Mouse (Mus musculus): Measurements from ENCODE around the gene Bex6.

Bex6 gene

GRCm38 (mm10) chr16:32179333-32179901, at the start of gene Bex6:
Bex6 (plus strand) TSS chr16:32179823.
- no peak for DNase-seq (ENCODE audit: low read depth in 1 of 2, low spot score in 2 of 2)

DNA sequence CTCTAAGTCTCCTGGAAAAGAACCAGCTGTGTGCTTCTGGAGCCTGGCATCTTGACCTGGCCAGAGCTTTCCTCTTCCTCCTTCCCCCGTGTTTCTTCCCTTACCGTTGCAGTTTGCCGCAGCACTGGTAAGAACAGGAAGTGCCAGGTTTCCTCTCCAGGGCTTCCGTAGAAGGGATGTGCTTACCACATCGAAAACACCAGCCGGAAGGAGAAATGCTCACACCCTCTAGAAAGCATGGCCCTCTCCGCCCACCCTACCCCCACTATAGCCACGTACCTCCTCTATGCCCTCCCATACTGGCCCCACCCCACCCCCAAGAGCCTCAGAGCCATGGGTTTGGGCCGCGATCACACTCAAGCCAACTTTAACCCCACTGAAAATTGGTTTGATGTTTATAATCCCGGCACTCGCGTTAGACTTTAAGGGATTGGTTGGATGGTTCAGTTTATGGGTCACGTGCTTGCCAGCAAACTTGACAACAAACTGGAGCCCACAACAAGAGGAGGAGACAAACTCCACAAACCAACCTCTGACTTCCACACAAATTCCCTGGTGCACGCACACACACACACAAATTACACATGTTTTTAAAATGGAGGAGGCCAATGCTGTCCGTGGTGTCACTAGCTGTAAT, 49.3 kb upstream of the Bex6 start:
- peak; percentile 29 to 47 for DNase-seq (ENCODE audit: low read depth in 1 of 2, low spot score in 2 of 2)

DNA sequence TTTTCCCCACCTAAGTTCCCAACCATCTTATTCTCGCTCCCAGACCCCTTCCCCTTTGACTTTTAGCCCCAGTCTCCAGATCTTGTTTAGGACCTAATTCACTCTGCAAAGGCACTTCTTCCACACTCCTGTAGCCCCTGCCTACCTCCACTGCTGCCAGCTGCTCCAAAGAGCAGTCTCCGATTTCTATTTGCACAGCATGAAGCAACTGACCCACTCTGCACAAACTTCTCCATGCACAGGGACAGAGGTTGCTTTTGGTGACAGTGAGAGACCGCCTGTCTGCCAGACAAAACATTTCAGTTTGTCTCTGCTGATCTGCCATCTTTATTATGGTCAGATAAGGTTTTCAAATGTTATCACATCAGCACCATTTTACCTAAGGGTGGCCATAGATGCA, 46.5 kb upstream of the Bex6 start:
- DNase-seq (ENCODE audit: low read depth in 1 of 2, low spot score in 2 of 2), result no peak

DNA sequence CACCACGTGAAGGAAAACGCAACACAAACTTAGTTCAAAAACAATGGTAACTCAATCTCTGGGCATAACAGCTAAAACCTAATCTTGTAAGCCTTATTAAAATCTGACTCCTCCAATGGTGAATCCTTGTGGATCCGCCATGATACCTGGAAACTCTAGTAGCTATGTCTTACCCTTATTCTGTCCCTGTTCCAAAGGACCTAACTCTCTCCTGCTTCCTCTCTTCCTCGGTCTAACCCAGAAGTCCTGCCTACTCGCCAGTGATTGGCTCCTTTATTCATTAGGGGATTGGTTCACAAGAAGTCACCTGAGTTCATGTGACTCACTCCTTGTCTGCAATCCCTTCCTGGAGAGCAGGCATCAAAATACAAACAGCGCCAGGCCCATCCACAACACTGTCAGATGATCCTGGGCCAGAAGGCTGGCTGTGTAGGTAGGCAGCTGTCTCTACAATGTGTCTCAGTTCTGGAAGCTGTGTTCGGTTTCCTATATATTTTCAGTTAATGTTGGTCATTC, 43.7 kb upstream of the Bex6 start:
- DNase-seq (ENCODE audit: low read depth in 1 of 2, low spot score in 2 of 2), result no peak

DNA sequence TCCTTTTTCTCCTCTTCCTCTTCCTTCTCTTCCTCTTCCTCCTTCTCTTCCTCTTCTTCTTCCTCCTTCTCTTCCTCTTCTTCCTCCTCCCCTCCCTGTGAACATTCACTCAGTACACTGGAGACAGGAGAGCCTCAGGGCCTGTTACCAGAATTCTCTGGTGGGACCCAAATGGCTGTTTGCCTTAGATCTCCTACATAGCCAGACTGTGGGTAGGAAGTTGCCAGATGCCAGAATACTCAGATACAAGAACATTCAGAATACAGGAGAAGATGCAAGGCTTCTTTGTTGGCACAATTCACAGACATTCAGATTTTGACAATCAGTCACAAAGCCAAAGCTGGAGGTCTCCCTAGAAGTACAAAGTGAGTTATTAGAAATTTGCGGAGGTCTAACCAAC, 40.7 kb upstream of the Bex6 start:
- no peak for DNase-seq (ENCODE audit: low read depth in 1 of 2, low spot score in 2 of 2)

DNA sequence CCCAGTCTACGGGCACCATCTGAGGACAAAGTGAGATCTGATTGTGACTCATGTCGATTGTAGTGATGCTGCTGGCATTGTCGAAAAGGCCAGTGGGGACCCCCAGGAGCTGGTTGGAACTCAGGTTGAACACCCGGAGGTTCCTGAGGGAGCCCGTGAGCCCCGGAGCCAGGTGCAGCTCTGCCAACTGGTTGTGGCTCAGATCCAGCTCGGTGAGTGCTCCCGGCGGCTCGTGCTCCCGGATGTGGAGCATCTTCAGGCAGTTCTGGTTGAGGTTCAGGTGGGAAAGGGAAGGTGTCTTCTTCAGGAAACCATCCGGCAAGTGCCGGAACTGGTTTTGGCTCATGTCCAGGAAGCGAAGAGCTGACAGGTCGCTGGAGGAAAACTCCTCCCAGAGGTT, 35.9 kb upstream of the Bex6 start:
- DNase-seq (ENCODE audit: low read depth in 1 of 2, low spot score in 2 of 2), result no peak

DNA sequence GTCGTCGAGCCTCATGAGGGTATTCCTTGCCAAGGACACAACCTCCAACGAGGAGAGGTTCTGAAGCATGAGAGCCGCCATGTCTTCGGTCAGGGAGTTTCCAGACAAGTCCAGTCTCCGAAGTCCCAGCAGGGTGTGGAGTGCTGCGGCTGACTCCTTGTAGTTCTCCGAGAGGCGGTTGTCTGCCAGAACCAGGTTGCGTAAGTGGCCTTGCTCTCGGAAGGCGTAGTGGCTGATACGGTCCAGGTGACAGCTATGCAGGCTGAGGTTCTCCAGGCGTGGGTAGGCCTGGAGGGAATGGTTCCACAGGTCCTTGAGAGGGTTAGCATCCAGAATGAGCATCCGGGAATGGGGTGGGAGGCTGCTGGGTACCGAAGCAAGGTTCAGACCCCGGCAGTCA, 35.0 kb upstream of the Bex6 start:
- no peak for DNase-seq (ENCODE audit: low read depth in 1 of 2, low spot score in 2 of 2)

DNA sequence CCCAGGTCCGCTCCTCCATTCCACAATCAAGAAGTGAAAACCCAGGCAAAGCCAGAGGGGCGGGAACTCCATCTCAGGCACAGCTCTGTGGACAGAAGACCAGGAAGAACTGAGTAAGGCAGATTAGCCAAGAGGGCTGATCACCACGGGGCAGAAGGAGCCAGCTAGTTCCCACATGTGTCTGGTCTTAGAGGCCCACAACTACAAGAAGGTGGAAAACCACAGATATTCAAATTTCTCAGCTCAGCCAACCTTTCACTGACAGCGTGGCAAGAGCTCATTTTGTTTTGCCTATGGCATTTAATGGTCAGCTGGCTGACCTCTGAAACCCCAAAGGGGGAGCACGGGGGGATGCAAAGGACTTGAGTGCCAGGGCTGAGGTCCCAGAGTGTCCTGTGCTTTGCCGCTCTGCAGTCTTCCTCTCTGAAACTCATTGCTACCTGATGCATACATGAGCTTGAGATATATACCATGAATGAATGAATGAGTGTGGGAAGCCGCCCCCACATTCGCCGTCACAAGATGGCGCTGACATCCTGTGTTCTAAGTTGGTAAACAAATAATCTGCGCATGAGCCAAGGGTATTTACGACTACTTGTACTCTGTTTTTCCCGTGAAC, 31.9 kb upstream of the Bex6 start:
- no peak for DNase-seq (ENCODE audit: low read depth in 1 of 2, low spot score in 2 of 2)

DNA sequence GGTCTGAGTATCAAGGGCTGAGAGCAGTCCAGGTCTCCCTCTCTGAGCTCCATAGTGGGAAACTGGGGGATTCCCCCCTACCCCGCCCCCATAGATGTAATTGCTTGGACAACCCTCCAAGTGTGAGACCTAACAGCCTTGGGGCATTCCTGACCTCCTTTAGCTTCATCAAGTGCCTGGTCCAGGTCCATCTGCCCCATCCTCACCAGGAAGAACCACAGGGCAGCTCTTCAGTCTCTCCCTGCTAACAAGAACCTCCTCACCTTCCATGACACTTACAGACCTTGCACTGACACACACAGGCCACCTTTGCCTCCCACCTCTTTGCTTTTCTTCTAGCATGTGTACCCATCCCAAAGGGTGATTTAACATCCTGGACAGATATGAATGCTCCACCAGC, 25.6 kb upstream of the Bex6 start:
- DNase-seq (ENCODE audit: low read depth in 1 of 2, low spot score in 2 of 2), result no peak

DNA sequence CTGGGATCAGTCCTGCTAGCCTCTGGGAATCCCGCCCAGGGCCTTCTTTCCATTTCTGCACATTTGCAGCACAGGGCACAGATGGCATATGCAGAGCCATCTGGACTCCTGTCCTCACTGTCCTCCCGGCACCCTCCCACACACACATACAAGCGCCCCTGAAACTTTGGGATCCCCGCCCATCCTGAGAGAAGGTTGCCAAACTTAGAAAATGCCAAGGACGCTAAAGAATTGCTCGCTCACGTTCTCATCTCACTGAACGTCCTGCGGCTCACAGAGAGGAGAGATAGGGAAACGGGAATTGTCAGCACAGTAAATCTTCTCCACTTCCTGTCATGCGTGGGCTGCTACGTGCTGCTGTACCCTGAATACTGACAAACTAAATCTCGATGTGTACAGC, 25.2 kb upstream of the Bex6 start:
- no peak for DNase-seq (ENCODE audit: low read depth in 1 of 2, low spot score in 2 of 2)

GRCm38 (mm10) chr16:32156719-32157118, 22.9 kb upstream of the Bex6 start:
- DNase-seq (ENCODE audit: low read depth in 1 of 2, low spot score in 2 of 2), result no peak

DNA sequence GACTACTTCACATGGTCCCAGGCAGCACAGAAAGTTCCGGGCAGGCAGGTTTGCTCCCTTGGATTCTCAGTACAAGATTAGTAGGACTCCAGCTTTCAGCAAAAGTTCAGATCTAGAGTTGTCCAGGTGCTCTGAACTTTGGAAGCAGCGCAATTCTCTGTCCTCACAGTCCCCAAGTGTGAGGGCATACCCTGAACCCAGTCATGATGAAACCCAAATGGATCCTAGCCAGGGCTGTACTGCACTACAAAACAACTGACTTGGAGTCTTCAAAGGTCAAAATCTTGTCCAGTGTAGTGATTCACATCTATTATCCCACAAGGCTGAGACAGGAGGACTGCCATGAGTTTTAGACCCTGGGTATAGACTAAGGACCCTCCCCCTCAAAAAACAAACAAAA, 22.3 kb upstream of the Bex6 start:
- no peak for DNase-seq (ENCODE audit: low read depth in 1 of 2, low spot score in 2 of 2)

- no peak for DNase-seq (ENCODE audit: low read depth in 1 of 2, low spot score in 2 of 2)
These were observed 20.7 kb upstream of the Bex6 start for GRCm38 (mm10) chr16:32158966-32159365.

DNA sequence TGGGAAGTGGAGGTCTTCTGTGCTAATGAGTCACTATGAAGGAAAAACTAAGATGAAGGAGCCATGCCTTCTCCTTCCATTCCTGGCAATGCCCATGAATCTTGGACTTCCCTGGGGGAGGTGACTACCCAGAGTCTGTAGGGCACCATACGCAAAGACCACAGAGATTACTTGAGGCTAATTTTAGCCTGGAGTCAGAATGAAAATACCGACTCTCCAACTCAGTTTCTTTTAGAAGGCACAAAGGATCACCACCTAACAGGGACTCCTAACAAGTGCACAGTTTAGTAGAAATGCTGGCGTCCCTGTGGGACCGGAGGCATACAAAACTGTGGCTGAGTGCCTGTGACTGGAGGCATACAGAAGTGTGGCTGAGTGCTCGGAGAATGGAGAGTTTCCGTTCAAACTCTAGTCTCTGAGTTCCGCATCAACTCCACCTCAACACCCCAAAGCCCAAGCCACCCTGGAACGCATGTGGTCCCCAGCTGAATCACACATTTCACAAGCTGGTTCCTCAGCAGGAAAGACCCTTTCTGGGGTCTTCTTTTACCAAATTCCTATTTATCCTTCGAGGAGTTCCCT, 18.8 kb upstream of the Bex6 start:
- no peak for DNase-seq (ENCODE audit: low read depth in 1 of 2, low spot score in 2 of 2)

DNA sequence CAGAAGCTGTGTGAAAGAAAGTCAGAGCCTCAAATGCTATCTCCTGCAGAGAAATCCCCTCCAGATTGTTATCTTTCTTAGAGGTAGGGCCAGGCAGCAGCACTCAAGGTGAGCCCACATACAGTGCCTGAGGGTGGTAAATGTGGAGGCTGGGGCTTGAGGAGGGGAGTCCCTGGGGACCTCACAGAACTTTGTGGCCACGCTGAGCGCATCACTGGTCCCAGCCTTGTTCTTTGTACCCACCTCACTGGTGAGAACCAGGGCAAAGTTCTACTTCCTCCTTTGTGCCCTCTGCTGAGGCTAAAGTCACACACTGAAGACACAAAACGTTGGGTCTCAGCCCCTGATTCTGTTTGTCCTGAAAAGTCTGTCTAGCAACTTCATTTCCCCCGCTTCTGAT, 16.2 kb upstream of the Bex6 start:
- peak in 1 of 2 experiments; percentile 80 for DNase-seq (ENCODE audit: low read depth in 1 of 2, low spot score in 2 of 2)

DNA sequence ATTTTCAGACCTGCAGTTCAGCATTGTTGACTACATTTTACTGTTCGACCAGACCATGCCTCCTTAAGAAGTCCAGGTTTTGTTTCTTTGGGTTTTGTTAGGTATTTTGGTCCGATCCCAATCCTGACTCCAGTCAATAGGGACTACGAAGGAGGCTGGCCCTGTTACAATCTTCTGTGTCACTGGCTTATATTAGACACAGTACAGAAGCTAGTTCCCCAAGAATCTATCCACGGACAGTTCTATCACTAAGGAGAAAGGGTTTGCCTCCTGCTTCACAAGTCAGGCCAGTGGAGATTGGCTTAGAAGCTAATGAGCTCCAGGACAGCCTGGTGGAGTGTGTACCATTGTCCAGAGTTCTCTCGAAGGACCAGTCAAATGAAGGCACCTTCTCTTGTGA, 15.7 kb upstream of the Bex6 start:
- no peak for DNase-seq (ENCODE audit: low read depth in 1 of 2, low spot score in 2 of 2)

DNA sequence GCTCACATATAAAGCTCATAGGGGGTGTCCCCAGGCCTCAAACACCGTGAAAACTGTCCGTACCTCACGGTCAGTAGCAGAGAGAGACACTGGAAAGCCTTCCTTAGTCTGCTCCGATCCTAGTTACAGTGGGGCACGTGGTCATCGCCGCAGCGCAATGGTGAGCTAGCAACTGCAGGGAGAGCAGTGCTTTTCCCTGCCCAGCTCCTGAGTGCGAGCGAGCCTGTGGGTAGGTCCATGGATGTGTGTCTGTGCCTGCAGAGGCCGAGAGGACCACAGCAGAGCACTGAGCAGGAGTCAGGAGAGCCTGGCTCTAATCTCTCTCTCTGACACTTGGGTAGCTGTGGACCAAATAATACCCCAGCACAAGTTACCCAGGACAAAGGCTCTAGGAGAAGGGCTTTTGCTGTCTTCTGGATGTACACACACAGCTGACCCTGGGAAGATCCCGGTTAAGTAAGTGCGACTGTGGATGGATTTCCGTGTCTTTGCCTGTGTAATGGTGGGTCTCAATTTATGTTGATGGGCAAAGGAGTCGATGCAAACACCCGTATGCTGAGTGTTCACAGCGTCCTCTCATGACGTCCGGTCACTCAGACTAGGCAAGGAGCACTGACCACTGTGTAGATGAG, 15.1 kb upstream of the Bex6 start:
- peak in 1 of 2 experiments; percentile 57 for DNase-seq (ENCODE audit: low read depth in 1 of 2, low spot score in 2 of 2)

DNA sequence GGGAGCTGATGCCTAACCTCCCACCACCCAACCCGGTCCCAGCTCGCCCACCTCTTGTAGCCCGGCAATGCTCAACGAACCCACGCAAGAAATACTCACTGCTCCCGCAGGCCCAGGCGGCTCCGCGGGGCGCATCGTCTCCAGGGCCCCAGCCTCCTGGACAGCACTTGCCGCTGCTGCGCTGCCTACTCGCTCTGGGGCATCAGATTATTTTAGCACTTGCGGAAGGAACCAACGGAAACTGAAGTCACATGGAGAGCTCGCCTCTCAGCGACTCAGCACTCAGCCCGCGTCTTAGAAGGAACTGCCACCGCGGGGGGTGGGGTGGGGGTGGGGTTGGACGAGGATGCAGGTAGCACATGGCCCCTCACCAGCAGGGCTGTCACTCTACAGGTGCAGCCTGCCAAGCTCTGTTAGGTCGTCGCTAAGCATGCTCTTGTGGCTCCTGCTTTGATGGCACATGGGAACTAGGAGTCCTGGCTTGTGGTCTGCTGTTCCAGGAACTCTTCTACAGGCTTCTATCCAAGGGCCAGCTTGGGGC, 14.3 kb upstream of the Bex6 start, which contains the start of gene Nrros:
TSS of gene Nrros (minus strand) at position 314 of the 541 bp plus-strand sequence.
- peak; percentile 52 to 78 for DNase-seq (ENCODE audit: low read depth in 1 of 2, low spot score in 2 of 2)

DNA sequence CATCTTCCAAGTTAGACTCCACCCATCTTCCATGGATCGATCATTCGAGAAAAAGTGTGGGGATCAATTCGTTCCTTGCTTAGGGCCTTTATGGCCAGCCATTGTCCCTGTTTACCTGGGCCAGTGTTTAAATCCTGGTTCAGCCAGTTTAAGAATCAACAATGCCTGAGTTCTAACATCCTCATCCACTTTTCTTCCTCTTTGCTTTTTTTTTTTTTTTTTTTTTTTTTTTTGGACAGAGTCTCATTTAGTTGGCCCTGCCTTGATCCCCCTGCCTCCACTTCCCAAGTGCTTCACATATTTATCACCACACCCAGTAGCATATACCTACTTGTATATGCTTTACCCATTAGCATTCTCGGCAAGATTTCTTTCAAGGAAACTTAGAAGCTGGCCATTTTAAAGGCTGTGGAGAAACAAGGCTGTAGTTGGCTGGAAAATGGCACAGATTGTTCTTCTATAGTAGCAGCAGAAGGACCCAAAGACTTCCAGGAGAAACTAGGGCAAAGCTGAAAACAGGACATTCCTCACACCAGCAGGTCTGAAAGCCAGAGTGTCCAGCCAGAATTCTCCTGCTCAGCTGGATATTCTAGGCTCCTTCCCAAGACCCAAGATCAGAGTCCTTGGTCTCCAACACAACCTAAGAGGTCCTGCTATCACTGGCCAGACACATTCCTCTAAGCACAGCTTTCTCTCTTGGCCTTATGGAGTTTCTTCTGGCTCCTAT, 11.6 kb upstream of the Bex6 start:
- DNase-seq (ENCODE audit: low read depth in 1 of 2, low spot score in 2 of 2), result no peak

DNA sequence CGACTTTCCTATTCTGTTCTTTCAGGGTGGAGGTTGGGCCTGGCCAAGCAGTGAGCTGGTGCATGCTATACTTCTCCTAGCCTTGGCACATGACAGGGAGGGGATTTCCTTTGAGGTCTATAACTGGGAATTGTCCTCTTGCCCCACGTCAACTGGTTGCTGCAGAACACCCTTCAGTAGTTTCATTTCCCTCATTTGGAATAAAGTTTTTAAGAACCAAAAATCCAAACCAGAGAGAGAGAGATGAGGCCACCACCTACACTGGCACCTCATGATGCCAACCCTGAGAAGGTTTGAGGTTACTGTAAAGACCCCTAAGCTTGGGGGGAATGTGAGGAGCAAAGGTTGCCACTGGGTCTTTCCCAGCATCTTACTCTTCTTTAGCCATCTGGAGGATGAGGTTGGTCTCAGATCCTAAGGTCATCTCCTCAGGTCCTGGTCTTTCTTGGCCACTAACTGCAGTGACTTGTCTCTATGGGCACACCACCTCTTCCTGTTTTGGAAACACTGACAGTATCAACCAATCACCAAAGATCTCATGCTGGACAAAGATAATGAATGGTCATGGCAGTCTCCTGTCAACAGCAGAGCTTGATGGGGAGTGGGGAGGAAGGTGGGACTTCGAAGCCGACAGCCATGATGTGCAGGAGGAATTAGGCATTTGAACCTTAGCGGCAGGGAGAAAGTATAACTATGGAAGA, 8.4 kb upstream of the Bex6 start:
- DNase-seq (ENCODE audit: low read depth in 1 of 2, low spot score in 2 of 2), result peak; percentile 75 to 76

Measured in monocyte, adult 2 months (primary cell).